Mouse (Mus musculus) G1E (cell line): ENCODE measurements around the gene Olfr828.

ENCODE experiments used
- CTCF ChIP-seq: IDR thresholded peaks from 2 replicates; pipeline ENCODE4 v1.5.1; 2012; ENCODE audit warnings: low read depth, low read length, inconsistent platforms, mixed read lengths
- GATA1 ChIP-seq: IDR thresholded peaks from 2 replicates; pipeline ENCODE4 v1.6.1; 2012; ENCODE audit warnings: borderline replicate concordance, low read length, inconsistent platforms, mixed read lengths
- GATA2 ChIP-seq: IDR thresholded peaks from 2 replicates; pipeline ENCODE4 v1.6.1; 2012; ENCODE audit warnings: low read depth, low read length, inconsistent platforms, borderline replicate concordance
- POLR2AphosphoS5 ChIP-seq: IDR thresholded peaks from 2 replicates; pipeline ENCODE4 v1.6.1; 2012; ENCODE audit warnings: low read depth, low read length, inconsistent platforms; ENCODE audit not compliant: insufficient replicate concordance
- TAL1 ChIP-seq: conservative IDR thresholded peaks from 2 replicates; pipeline ENCODE4 v1.6.1; 2012; ENCODE audit warnings: low read depth, low read length, inconsistent platforms, mixed read lengths

- TF ChIP-seq CTCF (no peak), GATA1 (no peak), TAL1 (no peak), POLR2AphosphoS5 (no peak), GATA2 (no peak)
Measured at GRCm38 (mm10) chr9:18778981-18779380, 40.3 kb downstream of the Olfr828 start.
